Mouse (Mus musculus): Measurements from ENCODE around the gene Gng12. TPM values are rescaled to one million over a fixed set of nuclear protein-coding genes. Genes with fewer than 3 reads are reported as not detected.
"Not testable (repeated sequence)": the region's sequence is repeated elsewhere in the genome, so short reads cannot be mapped to it uniquely, and the experiment has no call there.

Gng12 gene
- polyA plus RNA-seq, 1 experiment from 2014 or later, result 77.1 TPM

- DNase-seq (ENCODE audit: low spot score) (no peak), ATAC-seq (no peak)
- no peak for TF ChIP-seq EP300 (IDR thresholded peaks at IDR 0.05)
- TF ChIP-seq CTCF (IDR thresholded peaks at IDR 0.05), result no peak
- Histone ChIP-seq H3K27me3 (replicated peaks; ENCODE audit: insufficient read depth, low read length) (no peaks in the 10 kb centered on the region), H3K9me3 (ENCODE audit: low read length) (no peaks in the 10 kb centered on the region), H3K4me2 (replicated peaks; ENCODE audit: low read depth, low read length) (no peak overlapping the region), H3K36me3 (ENCODE audit: insufficient read depth, low read length) (no peaks in the 10 kb centered on the region), H3K9ac (replicated peaks; ENCODE audit: low read depth) (no peak overlapping the region), H3K4me1 (ENCODE audit: insufficient read depth, low read depth, low read length) (no peaks in the 10 kb centered on the region), H3K4me3 (ENCODE audit: low read depth, low read length) (no peak overlapping the region), H3K27ac (ENCODE audit: low read length) (no peak overlapping the region)
- WGBS, result 96% methylated on average over 1 of the region's 1 CpGs
Observed at GRCm38 (mm10) chr6:66866295-66866694, 29.9 kb upstream of the Gng12 start.

GRCm38 (mm10) chr6:66877048-66877447, 19.1 kb upstream of the Gng12 start:
- not testable (repeated sequence) for H3K9ac ChIP-seq (replicated peaks; ENCODE audit: low read depth); DNase-seq (ENCODE audit: low spot score); H3K36me3 ChIP-seq (ENCODE audit: insufficient read depth, low read length); H3K9me3 ChIP-seq (ENCODE audit: low read length); H3K4me3 ChIP-seq (ENCODE audit: low read depth, low read length); H3K4me1 ChIP-seq (ENCODE audit: insufficient read depth, low read depth, low read length); H3K4me2 ChIP-seq (replicated peaks; ENCODE audit: low read depth, low read length); ATAC-seq; H3K27me3 ChIP-seq (replicated peaks; ENCODE audit: insufficient read depth, low read length); H3K27ac ChIP-seq (ENCODE audit: low read length)
- WGBS, result 94% methylated on average over 6 of the region's 13 CpGs

GRCm38 (mm10) chr6:66890349-66891158, 5.6 kb upstream of the Gng12 start:
- no peak overlapping the region for H3K27ac ChIP-seq (ENCODE audit: low read length)
- WGBS, result 81% methylated on average over 3 of the region's 3 CpGs
- TF ChIP-seq CTCF (IDR thresholded peaks at IDR 0.05), result no peak
- TF ChIP-seq EP300 (IDR thresholded peaks at IDR 0.05), result no peak
- no peak overlapping the region for H3K9ac ChIP-seq (replicated peaks; ENCODE audit: low read depth)
- DNase-seq (ENCODE audit: low spot score), result no peak
- H3K27me3 ChIP-seq (replicated peaks; ENCODE audit: insufficient read depth, low read length), result no peaks in the 10 kb centered on the region
- no peak overlapping the region for H3K4me3 ChIP-seq (ENCODE audit: low read depth, low read length)
- H3K9me3 ChIP-seq (ENCODE audit: low read length), result no peaks in the 10 kb centered on the region
- no peak for ATAC-seq
- H3K4me2 ChIP-seq (replicated peaks; ENCODE audit: low read depth, low read length), result no peak overlapping the region
- H3K36me3 ChIP-seq (ENCODE audit: insufficient read depth, low read length), result no peaks in the 10 kb centered on the region
- no peaks in the 10 kb centered on the region for H3K4me1 ChIP-seq (ENCODE audit: insufficient read depth, low read depth, low read length)

GRCm38 (mm10) chr6:66893950-66894349, 2.2 kb upstream of the Gng12 start:
- DNase-seq (ENCODE audit: low spot score) (no peak), ATAC-seq (no peak)
- no peak for TF ChIP-seq EP300 (IDR thresholded peaks at IDR 0.05)
- no peak for TF ChIP-seq CTCF (IDR thresholded peaks at IDR 0.05)
- WGBS, result 74% methylated on average over 5 of the region's 5 CpGs
- H3K4me1 ChIP-seq (ENCODE audit: insufficient read depth, low read depth, low read length), result peaks cover 10% of the 10 kb centered on the region; the same call in 1 of the 2 replicates
- no peaks in the 10 kb centered on the region for H3K9me3 ChIP-seq (ENCODE audit: low read length)
- no peak overlapping the region for H3K4me2 ChIP-seq (replicated peaks; ENCODE audit: low read depth, low read length)
- no peaks in the 10 kb centered on the region for H3K27me3 ChIP-seq (replicated peaks; ENCODE audit: insufficient read depth, low read length)
- no peak overlapping the region for H3K4me3 ChIP-seq (ENCODE audit: low read depth, low read length)
- H3K27ac ChIP-seq (ENCODE audit: low read length), result no peak overlapping the region
- H3K36me3 ChIP-seq (ENCODE audit: insufficient read depth, low read length), result no peaks in the 10 kb centered on the region
- no peak overlapping the region for H3K9ac ChIP-seq (replicated peaks; ENCODE audit: low read depth)

GRCm38 (mm10) chr6:66894999-66895398, 1.2 kb upstream of the Gng12 start:
- H3K27me3 ChIP-seq (replicated peaks; ENCODE audit: insufficient read depth, low read length), result no peaks in the 10 kb centered on the region
- no peak overlapping the region for H3K4me3 ChIP-seq (ENCODE audit: low read depth, low read length)
- no peak for DNase-seq (ENCODE audit: low spot score)
- peaks cover 10% of the 10 kb centered on the region; the same call in 1 of the 2 replicates for H3K4me1 ChIP-seq (ENCODE audit: insufficient read depth, low read depth, low read length)
- H3K36me3 ChIP-seq (ENCODE audit: insufficient read depth, low read length), result no peaks in the 10 kb centered on the region
- H3K27ac ChIP-seq (ENCODE audit: low read length), result no peak overlapping the region
- no peaks in the 10 kb centered on the region for H3K9me3 ChIP-seq (ENCODE audit: low read length)
- H3K4me2 ChIP-seq (replicated peaks; ENCODE audit: low read depth, low read length), result no peak overlapping the region
- no peak overlapping the region for H3K9ac ChIP-seq (replicated peaks; ENCODE audit: low read depth)
- ATAC-seq, result no peak
- TF ChIP-seq CTCF (IDR thresholded peaks at IDR 0.05) (no peak), EP300 (IDR thresholded peaks at IDR 0.05) (no peak)
- WGBS, result 43% methylated on average over 1 of the region's 1 CpGs

- DNase-seq (ENCODE audit: low spot score) (peak; percentile 67), ATAC-seq (peak; percentile 43)
- Histone ChIP-seq H3K4me2 (replicated peaks; ENCODE audit: low read depth, low read length) (peak overlapping the region; percentile 94), H3K27me3 (replicated peaks; ENCODE audit: insufficient read depth, low read length) (no peaks in the 10 kb centered on the region), H3K4me1 (ENCODE audit: insufficient read depth, low read depth, low read length) (peaks cover 10% of the 10 kb centered on the region; the same call in 1 of the 2 replicates), H3K27ac (ENCODE audit: low read length) (peak overlapping the region; percentile 86), H3K9ac (replicated peaks; ENCODE audit: low read depth) (peak overlapping the region; percentile 84), H3K36me3 (ENCODE audit: insufficient read depth, low read length) (no peaks in the 10 kb centered on the region), H3K4me3 (ENCODE audit: low read depth, low read length) (peak overlapping the region; percentile 91), H3K9me3 (ENCODE audit: low read length) (no peaks in the 10 kb centered on the region)
- 2% methylated on average over 25 of the region's 25 CpGs for WGBS
- TF ChIP-seq CTCF (IDR thresholded peaks at IDR 0.05) (no peak), EP300 (IDR thresholded peaks at IDR 0.05) (peak; percentile 37; the same call in 1 of the 2 replicates)
Observed at GRCm38 (mm10) chr6:66896921-66897645, 886 bp downstream of the Gng12 start.
